Mouse (Mus musculus) neural tube, embryonic 12.5 days (tissue): ENCODE results near the gene Klhl1. TPM values are rescaled to one million over a fixed set of nuclear protein-coding genes. Genes with fewer than 3 reads are reported as not detected.

Source experiments
- ATAC-seq: fragments of 200-750 bp; cut with Nextera tagmentation; 2 replicates; pipeline ENCODE4 v1.8.0; 2017; ENCODE audit warnings: low read depth, mild to moderate bottlenecking, moderate TSS enrichment, moderate library complexity; ENCODE audit not compliant: low FRiP score
- H3K27ac ChIP-seq: fragments of 300-500 bp; sonication (generic); 2 replicates; pipeline ENCODE4 v1.5.1; 2016
- H3K27me3 ChIP-seq: fragments of 300-500 bp; sonication (generic); replicated peaks from 2 replicates; pipeline ENCODE4 v1.6.1; 2016; ENCODE audit warnings: mild to moderate bottlenecking
- H3K36me3 ChIP-seq: fragments of 300-500 bp; sonication (generic); 2 replicates; pipeline ENCODE4 v1.6.1; 2016; ENCODE audit warnings: mild to moderate bottlenecking
- H3K4me1 ChIP-seq: fragments of 300-500 bp; sonication (generic); 2 replicates; pipeline ENCODE4 v1.6.1; 2016
- H3K4me2 ChIP-seq: fragments of 300-500 bp; sonication (generic); replicated peaks from 2 replicates; pipeline ENCODE4 v1.6.1; 2016; ENCODE audit warnings: mild to moderate bottlenecking
- H3K4me3 ChIP-seq: fragments of 300-500 bp; sonication (generic); 2 replicates; pipeline ENCODE4 v1.5.1; 2016
- H3K9ac ChIP-seq: fragments of 300-500 bp; sonication (generic); 2 replicates; pipeline ENCODE4 v1.6.1; 2016; ENCODE audit warnings: mild to moderate bottlenecking
- H3K9me3 ChIP-seq: fragments of 300-500 bp; sonication (generic); 2 replicates; pipeline ENCODE4 v1.6.1; 2016; ENCODE audit warnings: mild to moderate bottlenecking
- WGBS: fragments of 180-500 bp; shearing (Covaris S2); methylation state at CpG from one replicate; pipeline ENCODE4 v1.1.7; 2016; 5-methylcytosine and 5-hydroxymethylcytosine counted together
- polyA plus RNA-seq: library from polyadenylated mRNA; unstranded; fragments of >200 nt; fragmentation: Nextera tagmentation; extraction: Ambion mirVana; gene quantifications from 2 replicates; pipeline ENCODE4 v1.2.1, GENCODE M21; 2016

Klhl1 gene
- 2.0 and 4.0 TPM in 2 replicates for polyA plus RNA-seq

DNA sequence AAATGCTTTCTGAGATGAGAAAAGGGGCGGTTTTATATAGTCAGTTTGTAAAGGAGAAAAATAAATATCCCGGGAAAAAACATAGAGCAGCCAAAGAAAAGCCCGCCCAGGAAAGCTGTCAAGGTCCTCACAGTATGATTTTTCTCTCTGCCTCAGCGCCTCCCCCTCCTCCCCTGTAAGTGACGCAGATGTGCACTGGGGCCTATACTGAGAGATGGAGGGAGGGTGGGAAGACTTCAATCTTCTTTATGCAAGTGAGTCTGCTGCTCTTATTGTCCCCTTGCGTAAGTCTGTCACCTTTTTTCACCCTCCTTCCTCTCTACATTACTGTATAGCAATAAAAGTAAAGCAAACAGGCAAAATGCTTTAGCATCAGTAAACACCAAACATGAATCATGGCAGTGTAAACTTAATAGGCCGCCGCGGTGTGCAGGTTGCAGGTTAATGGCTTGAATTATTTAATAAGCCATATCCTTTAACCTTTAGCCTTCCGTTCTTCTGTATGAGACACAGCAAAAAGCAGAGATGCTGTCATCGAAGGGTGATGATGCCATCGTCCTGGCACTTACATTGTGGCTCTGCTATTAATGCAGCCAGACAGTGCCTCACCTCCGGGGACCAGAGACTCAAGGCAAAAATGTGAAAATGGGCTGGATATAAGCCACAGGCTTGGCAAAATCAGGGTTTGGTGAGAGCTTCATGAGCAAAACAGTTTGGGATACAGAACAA lies at the start of gene Klhl1:
TSS of gene Klhl1 (minus strand) at position 149 of the 729 bp plus-strand sequence.
- no peaks in the 10 kb centered on the region for H3K9me3 ChIP-seq
- H3K4me3 ChIP-seq, result peak within 1 kb of the TSS; percentile 50
- H3K27me3 ChIP-seq, result no peaks in the 10 kb centered on the region; the same call in 1 of the 2 replicates
- H3K9ac ChIP-seq, result peak within 1 kb of the TSS; percentile 56
- H3K4me2 ChIP-seq, result peak within 1 kb of the TSS; percentile 94
- peak within 1 kb of the TSS; percentile 12; the same call in 1 of the 2 replicates for H3K27ac ChIP-seq
- WGBS, result 35% methylated on average over 13 of the region's 13 CpGs
- peak; percentile 88 for ATAC-seq
- H3K4me1 ChIP-seq, result 0 out of 2 replicates have a peak, but pooled peaks cover 3% of the 10 kb centered on the region
- H3K36me3 ChIP-seq, result no peaks in the 10 kb centered on the region

DNA sequence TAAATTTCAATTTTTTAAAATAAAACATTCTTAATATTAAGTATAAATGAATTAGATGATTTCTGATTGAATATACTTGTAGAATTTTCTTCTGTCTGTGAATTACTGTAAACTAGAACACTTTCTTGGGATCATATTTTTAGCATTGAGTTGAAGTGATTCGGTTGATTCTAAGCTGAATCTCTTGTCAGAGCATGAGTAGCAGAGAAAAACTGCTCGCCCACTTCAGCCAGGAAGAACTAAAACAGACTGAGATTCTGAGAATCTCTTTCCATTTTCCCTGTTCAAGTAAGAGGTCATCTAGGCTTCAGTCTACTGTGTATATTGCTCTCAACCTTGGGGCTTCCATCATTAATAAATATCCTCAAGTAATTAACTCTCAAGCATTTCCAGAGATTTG lies 34.8 kb upstream of the Klhl1 start:
- WGBS, result 90% methylated on average over 2 of the region's 2 CpGs
- Histone ChIP-seq H3K9me3 (no peaks in the 10 kb centered on the region), H3K4me3 (no peak overlapping the region), H3K9ac (no peak overlapping the region), H3K27ac (no peak overlapping the region), H3K36me3 (no peaks in the 10 kb centered on the region), H3K27me3 (no peaks in the 10 kb centered on the region), H3K4me1 (no peaks in the 10 kb centered on the region), H3K4me2 (no peak overlapping the region)
- no peak for ATAC-seq

DNA sequence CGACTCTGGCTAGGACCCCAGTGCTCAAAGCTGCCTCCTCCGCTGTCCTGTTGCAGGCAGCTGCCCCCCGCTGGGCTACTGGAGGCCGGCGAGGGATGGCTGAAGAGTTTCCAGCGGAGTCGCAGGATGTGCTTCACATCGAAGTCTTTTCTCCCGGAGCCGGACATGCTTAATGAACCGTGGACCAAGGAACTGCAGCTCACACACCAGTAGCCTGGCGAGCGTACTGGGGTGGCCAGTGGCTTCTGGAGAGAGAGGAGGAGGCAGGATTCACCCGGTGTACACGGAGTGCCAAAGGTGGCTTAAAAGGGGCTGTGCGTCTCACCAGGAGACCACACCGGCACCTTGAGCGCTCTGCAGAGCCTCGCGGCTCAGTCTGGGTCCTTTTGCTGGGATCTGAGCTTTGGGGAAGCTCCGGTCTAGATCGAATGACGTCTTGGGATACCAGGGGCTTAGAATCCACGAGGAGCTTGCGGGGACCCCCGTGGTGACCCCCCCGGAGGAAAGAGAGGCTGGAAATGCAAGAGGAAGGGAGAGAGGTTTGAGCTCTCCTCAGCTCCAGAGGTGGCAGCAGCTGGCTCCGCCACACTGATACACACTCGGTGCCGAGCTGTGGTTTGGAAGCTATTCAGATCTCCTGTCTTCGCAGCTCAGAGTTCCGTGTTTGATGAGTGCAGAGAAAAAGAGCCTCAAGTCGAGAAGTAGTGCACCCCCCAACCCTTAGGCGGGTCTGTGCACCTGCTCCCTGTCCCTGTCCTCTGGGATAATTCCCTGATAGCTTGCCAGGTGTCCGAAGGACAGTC lies 550 bp downstream of the Klhl1 start:
- H3K27ac ChIP-seq, result peak overlapping the region; percentile 12; the same call in 1 of the 2 replicates
- H3K4me2 ChIP-seq, result peak overlapping the region; percentile 94
- H3K36me3 ChIP-seq, result no peaks in the 10 kb centered on the region
- WGBS, result 1% methylated on average over 35 of the region's 35 CpGs
- ATAC-seq, result peak; percentile 86
- H3K27me3 ChIP-seq, result no peaks in the 10 kb centered on the region; the same call in 1 of the 2 replicates
- peak overlapping the region; percentile 56 for H3K9ac ChIP-seq
- H3K4me1 ChIP-seq, result 0 out of 2 replicates have a peak, but pooled peaks cover 3% of the 10 kb centered on the region
- H3K9me3 ChIP-seq, result no peaks in the 10 kb centered on the region
- H3K4me3 ChIP-seq, result peak overlapping the region; percentile 50

DNA sequence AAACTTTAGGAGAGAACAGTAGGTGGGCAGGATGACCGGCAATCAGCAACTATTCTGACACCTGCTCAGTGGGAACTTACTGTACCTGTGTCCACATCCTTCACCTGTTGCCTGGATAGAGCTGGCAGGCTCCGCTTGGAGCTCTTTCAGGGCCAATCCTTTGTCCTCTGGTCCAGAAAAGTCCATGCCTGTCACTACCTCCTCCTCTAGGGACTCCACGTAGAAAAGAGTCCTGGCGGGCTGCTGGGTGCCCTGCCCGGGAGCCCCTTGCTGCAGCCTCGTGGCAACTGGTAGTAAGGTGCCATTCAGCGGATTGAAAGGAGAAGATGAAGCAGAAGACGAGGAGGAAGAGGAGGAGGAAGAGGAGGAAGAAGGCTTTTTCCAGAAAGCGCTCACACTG lies 1.2 kb downstream of the Klhl1 start:
- peak; percentile 43; the same call in 1 of the 2 replicates for ATAC-seq
- Histone ChIP-seq H3K27me3 (no peaks in the 10 kb centered on the region; the same call in 1 of the 2 replicates), H3K27ac (no peak overlapping the region), H3K4me3 (peak overlapping the region; percentile 50), H3K4me2 (peak overlapping the region; percentile 94), H3K9ac (peak overlapping the region; percentile 56; the same call in 1 of the 2 replicates), H3K4me1 (0 out of 2 replicates have a peak, but pooled peaks cover 3% of the 10 kb centered on the region), H3K36me3 (no peaks in the 10 kb centered on the region), H3K9me3 (no peaks in the 10 kb centered on the region)
- 6% methylated on average over 9 of the region's 9 CpGs for WGBS

DNA sequence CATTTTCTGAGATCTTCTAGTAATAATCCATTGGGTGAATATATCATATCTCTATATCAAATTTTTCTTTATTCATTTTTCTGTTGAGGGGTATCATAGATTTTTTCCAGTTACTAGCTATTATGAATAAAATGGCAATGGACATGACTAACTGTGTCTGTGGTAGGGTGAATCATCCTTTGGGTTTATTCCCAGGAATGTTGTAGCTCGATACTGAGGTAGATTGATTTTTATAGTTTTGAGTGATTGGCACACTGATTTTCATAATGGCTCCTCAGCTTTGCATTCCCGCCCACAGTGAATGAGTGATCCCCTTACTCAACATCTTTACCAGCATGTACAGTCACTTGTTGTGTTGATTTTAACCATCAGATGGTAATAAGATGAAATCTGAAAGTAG lies 19.0 kb downstream of the Klhl1 start:
- no peaks in the 10 kb centered on the region for H3K4me1 ChIP-seq

DNA sequence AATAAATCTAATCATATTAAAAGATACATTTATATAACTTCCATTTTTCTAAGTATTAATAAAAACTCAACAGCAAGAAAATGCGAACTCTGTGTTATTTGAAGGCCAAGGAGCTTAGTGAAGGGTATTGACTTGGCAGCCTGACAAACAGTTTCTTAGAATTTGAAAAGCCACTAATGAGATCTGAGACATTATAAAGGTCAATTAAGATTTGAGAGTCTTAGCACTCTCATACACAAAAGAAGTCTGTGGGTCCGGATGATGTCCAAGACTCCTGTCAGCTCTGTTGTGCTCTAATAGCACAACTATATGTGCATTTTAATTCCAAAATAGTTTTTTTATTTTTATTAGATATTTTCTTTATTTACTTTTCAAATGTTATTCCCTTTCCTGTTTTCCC lies 47.1 kb downstream of the Klhl1 start:
- Histone ChIP-seq H3K36me3 (no peaks in the 10 kb centered on the region), H3K4me2 (no peak overlapping the region), H3K4me3 (no peak overlapping the region), H3K9me3 (no peaks in the 10 kb centered on the region), H3K27me3 (no peaks in the 10 kb centered on the region), H3K4me1 (no peaks in the 10 kb centered on the region), H3K27ac (no peak overlapping the region), H3K9ac (no peak overlapping the region)
- no peak for ATAC-seq
- 91% methylated on average over 2 of the region's 2 CpGs for WGBS

More for the DNA sequence above, 19.0 kb downstream of the Klhl1 start:
- no peaks in the 10 kb centered on the region for H3K9me3 ChIP-seq
- no peak for ATAC-seq
- no peaks in the 10 kb centered on the region for H3K36me3 ChIP-seq
- H3K27me3 ChIP-seq, result no peaks in the 10 kb centered on the region
- no peak overlapping the region for H3K4me3 ChIP-seq
- no peak overlapping the region for H3K9ac ChIP-seq
- no peak overlapping the region for H3K4me2 ChIP-seq
- H3K27ac ChIP-seq, result no peak overlapping the region
- 89% methylated on average over 2 of the region's 2 CpGs for WGBS

DNA sequence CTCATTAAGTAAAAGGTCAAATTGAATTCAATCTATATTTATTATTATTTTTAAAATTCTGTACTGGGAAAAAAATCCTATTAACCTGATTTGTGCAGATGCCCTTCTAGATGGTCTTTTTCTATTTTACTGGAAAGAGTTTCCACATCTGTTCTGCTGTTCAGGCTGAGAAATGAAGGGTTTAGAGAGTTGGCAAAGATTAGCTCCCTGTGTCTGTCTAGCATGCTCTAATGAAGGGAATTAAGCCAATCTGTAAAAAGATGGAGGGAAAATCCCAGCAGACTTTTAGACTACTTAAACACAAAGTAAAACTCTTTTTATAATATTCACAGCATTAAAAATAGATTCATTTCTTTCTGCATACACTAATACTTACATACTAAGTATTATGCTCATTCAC lies 47.6 kb downstream of the Klhl1 start:
- H3K4me2 ChIP-seq, result no peak overlapping the region
- H3K4me3 ChIP-seq, result no peak overlapping the region
- no peak overlapping the region for H3K27ac ChIP-seq
- no peaks in the 10 kb centered on the region for H3K9me3 ChIP-seq
- no peaks in the 10 kb centered on the region for H3K27me3 ChIP-seq
- H3K36me3 ChIP-seq, result no peaks in the 10 kb centered on the region
- no peak for ATAC-seq
- no peaks in the 10 kb centered on the region for H3K4me1 ChIP-seq
- H3K9ac ChIP-seq, result no peak overlapping the region

DNA sequence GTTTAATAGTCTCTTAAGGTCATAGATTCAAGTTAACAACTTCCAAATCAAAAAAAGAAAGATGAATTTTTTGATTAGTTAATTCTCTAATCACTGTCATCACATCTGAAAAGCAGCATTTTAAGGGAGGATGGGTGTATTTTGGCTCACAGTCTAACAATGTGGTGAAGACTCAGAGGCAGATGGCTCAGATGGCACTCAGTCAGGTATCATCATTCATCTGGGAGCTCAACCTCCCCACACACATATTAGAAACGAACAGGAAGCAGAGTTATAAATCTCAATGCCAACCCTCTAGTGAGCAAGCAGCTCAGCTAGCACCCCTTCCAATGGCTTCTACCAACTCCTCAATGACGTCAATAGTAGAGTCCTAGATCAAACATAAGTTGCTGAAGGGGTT lies 57.1 kb downstream of the Klhl1 start:
- no peaks in the 10 kb centered on the region for H3K9me3 ChIP-seq
- H3K4me3 ChIP-seq, result no peak overlapping the region
- H3K36me3 ChIP-seq, result no peaks in the 10 kb centered on the region
- H3K4me1 ChIP-seq, result no peaks in the 10 kb centered on the region
- no peak for ATAC-seq
- no peak overlapping the region for H3K27ac ChIP-seq
- H3K27me3 ChIP-seq, result no peaks in the 10 kb centered on the region
- 70% methylated on average over 2 of the region's 2 CpGs for WGBS
- H3K9ac ChIP-seq, result no peak overlapping the region
- H3K4me2 ChIP-seq, result no peak overlapping the region

DNA sequence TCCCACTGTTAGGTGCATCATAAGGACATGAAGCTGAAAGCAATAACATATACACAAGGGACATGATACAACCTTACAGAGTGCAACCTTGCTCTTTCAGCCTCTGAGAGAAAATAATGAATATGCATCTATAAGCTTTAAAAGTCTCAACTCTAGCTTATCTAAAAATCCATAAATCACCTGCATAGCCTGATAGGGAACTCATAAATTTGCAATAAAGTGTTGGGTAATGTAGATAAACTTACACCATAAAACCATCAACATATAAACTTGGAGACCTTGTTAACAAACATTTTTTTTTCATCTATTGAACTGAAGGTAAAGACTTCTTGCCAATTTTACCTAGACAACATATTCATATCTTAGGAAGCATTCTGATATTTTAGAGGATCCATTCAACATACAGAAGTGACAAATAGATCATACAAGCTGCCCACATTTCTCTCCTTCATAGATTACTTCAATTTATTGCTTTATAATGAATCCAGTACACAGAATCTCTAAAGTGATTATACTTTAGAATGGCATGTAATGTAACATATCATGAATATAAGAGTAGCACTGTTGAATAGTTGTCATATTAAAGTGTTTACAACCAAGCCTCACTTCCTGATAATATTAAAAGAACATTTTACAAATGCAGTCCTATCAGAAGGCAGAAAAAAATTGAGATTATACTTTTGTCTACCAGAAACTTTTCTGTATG lies 126.7 kb downstream of the Klhl1 start:
- Histone ChIP-seq H3K27me3 (no peaks in the 10 kb centered on the region), H3K9me3 (no peaks in the 10 kb centered on the region), H3K9ac (no peak overlapping the region), H3K36me3 (no peaks in the 10 kb centered on the region), H3K4me1 (no peaks in the 10 kb centered on the region), H3K4me2 (no peak overlapping the region), H3K4me3 (no peak overlapping the region), H3K27ac (no peak overlapping the region)
- no peak for ATAC-seq

DNA sequence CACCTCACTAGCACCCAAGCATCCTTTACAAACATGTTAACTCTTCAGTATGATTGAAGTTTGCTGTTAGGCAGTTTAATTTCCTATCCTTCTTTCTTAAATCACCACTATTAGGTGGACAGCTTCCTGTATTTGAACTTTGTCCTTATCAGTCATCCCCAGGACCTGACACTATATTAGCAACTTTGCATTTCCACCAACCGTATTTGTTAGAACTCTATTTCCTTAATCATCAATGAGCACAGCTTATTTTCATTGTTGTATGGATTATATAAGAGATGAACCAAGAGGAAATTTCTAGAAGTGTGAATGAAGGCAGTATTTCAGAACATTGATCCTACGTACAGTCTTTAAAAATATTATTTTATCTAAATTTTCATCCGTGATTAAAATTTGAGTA lies 156.2 kb downstream of the Klhl1 start:
- Histone ChIP-seq H3K4me3 (no peak overlapping the region), H3K36me3 (no peaks in the 10 kb centered on the region), H3K4me2 (no peak overlapping the region), H3K9ac (no peak overlapping the region), H3K4me1 (no peaks in the 10 kb centered on the region), H3K9me3 (no peaks in the 10 kb centered on the region), H3K27me3 (no peaks in the 10 kb centered on the region), H3K27ac (no peak overlapping the region)
- WGBS, result 88% methylated on average over 3 of the region's 3 CpGs
- no peak for ATAC-seq

DNA sequence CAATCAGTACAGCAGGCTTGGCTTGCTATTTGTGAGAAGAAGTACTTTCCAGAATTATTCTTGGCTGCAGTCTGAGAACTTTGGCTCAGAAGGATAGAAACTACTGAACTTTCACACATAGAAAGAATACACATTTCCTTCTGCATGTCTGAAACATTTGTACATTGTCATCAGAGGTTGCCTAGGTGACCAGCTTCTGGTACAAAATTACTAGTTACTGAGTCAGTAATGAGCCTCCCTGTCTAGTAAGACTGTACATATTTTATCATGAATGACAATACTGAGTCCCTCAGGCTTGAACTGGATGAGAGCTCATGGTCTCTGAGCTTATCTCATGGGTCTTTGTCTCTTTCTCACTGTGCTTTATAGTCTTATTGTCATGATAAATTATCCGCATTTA lies 170.7 kb downstream of the Klhl1 start:
- Histone ChIP-seq H3K9me3 (no peaks in the 10 kb centered on the region), H3K4me3 (no peak overlapping the region), H3K4me2 (no peak overlapping the region), H3K4me1 (no peaks in the 10 kb centered on the region), H3K9ac (no peak overlapping the region), H3K27ac (no peak overlapping the region), H3K27me3 (no peaks in the 10 kb centered on the region), H3K36me3 (no peaks in the 10 kb centered on the region)
- WGBS, result 90% methylated on average over 1 of the region's 1 CpGs
- ATAC-seq, result no peak

DNA sequence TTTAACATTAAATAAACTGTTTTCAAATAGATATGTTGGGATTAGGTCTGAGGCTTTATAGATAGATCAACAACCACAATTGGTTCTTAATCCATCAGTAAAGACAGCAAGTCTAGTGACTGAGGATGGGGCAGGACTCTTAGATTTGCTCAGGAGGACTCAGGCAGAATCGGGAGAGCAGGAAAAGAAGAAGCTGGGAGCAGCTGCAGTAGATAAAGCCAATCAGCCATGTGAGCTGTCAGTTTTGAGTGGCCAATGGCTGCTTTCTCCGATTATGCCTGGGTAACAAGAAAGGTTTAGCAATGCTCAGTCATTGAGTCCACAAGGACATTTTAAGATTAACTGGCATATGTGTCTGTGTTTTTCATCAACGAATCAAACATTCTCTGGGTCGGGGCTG lies 187.8 kb downstream of the Klhl1 start:
- H3K9ac ChIP-seq, result no peak overlapping the region
- H3K27me3 ChIP-seq, result no peaks in the 10 kb centered on the region
- 69% methylated on average over 4 of the region's 4 CpGs for WGBS
- no peak overlapping the region for H3K4me2 ChIP-seq
- ATAC-seq, result peak; percentile 19; the same call in 1 of the 2 replicates
- H3K36me3 ChIP-seq, result no peaks in the 10 kb centered on the region
- no peaks in the 10 kb centered on the region for H3K4me1 ChIP-seq
- H3K9me3 ChIP-seq, result no peaks in the 10 kb centered on the region
- no peak overlapping the region for H3K4me3 ChIP-seq
- no peak overlapping the region for H3K27ac ChIP-seq
